Mouse (Mus musculus) left cerebral cortex, adult 2 months (tissue): ENCODE measurements around the gene Rab11fip4. TPM values are rescaled to one million over a fixed set of nuclear protein-coding genes. Genes with fewer than 3 reads are reported as not detected.

ENCODE experiments used
- DNase-seq, 2 experiments: peaks; one replicate each; pipeline ENCODE4 v3.0.0; 2021 to 2022; ENCODE audit warnings: low spot score in 2 of 2, mixed read lengths in 1 of 2; ENCODE audit errors: extremely low spot score in 1 of 2
- H3K27ac ChIP-seq: fragments of 200-600 bp; 2 replicates; pipeline ENCODE4 v1.8.1; 2022
- H3K4me3 ChIP-seq: fragments of 200-600 bp; 2 replicates; pipeline ENCODE4 v1.8.1; 2022
- CTCF ChIP-seq: fragments of 200-600 bp; IDR thresholded peaks from 2 replicates; pipeline ENCODE4 v1.8.1; 2022; ENCODE audit warnings: antibody characterized with exemption, mild to moderate bottlenecking, moderate library complexity
- intact Hi-C: fragments of 180-260 bp; cut with DNase I; formaldehyde crosslinking; loops from one replicate; pipeline ENCODE4 v1.15.1; 2025
- total RNA-seq, 2 experiments: library from RNA; stranded (reverse); gene quantifications; 2 replicates each; pipeline ENCODE4 v1.2.3; 2021

Rab11fip4 gene
- total RNA-seq, 2 experiments from 2014 or later: 246 to 249 TPM

DNA sequence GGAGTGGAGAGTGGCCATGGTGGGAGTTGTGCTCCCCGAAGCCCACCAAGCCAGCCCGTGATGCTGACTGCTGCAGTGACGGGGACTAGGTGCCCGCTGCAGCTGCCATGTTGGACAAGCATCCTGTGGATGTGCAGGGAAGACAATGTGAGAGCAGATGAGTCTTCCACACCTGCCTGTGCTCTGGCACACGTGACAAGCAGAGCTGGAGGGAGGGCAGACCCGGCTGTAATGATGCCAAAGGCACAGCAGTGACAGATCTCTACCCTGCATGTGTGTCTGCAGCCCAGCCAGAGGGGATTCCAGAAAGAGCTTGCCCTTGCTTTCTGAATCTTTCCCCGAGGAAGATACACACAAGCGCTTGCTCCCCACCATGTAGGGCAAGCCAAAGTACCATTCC is 27.0 kb downstream of the Rab11fip4 start:
- H3K4me3 ChIP-seq: no peak overlapping the region
- intact Hi-C loops: no loop called here
- TF ChIP-seq CTCF: no peak
- no peak overlapping the region for H3K27ac ChIP-seq
- no peak for DNase-seq

DNA sequence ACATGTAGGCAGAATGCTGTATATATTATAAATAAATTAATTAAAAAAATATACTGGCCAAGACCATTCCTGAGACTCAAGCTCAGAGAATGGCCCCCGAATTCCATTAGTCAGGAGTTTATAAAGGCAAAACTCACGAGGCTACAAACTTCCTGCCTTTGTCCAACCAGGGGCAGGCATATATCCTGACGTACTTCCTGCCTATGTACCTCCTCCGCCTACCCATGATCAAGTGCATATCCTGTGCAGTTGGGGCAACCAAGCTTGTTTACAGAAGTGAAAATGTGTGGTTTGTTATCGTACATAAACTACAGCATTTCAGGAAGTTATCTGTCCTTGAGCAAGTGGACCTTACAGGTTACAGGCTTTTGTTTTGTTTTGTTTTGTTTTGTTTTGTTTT is 32.0 kb downstream of the Rab11fip4 start:
- no peak overlapping the region for H3K27ac ChIP-seq
- TF ChIP-seq CTCF: no peak
- intact Hi-C loops: loop anchor here (5.0 kb wide), 2 partner anchors 36 to 299 kb away; no protein-coding TSS in a partner anchor
- no peak for DNase-seq
- no peak overlapping the region for H3K4me3 ChIP-seq

DNA sequence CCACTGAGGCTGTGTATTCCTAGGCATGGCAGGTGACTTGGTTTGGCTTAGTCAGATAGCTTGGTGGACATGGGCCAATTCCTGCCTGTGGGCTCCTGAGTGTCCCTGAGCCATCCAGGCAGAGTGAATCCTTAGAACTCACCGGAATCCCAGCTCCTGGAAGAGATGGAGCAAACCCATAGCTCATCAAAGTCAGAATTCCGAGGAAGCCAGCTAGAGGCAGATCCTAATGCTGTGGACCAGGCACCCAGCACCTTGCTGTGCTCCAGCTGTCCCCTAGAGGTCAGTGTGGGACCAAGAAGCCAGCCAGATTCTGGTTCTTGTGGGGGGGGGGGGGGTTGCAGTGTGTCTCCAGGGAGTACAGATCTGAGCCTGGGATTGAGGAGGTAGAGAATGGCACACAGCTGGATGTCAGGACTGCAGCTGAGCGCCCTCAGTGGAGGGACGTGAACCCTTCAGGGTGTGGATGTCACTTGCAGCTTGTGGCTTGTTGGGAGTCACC is 33.8 kb downstream of the Rab11fip4 start:
- peak; percentile 68 for TF ChIP-seq CTCF
- no peak overlapping the region for H3K4me3 ChIP-seq
- peak; percentile 57 to 76 for DNase-seq
- peak overlapping the region; percentile 32; the same call in 1 of the 2 replicates for H3K27ac ChIP-seq
- intact Hi-C loops: loop anchor here (1.0 to 5.0 kb wide), 3 partner anchors 38 to 297 kb away; no protein-coding TSS in a partner anchor

DNA sequence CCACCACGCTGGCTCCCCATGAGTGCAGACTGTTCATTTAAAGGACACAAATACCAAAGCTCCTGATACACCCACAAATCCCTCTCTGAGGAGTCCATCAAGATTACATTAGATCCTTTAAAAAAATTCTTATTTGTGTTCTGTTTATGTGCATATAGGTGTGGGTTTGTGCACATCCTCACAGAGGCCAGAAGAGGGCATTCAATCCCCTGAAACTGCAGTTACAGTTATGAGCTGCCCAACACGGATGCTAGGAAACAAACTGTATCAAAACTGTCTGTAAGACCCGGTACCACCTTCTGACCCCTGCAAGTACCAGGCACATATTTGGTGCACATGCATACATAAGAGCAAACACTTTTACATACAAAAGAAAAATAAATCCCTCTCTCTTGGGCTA is 37.7 kb downstream of the Rab11fip4 start:
- no peak overlapping the region for H3K27ac ChIP-seq
- intact Hi-C loops: no loop called here
- TF ChIP-seq CTCF: peak; percentile 47
- H3K4me3 ChIP-seq: no peak overlapping the region
- no peak for DNase-seq

DNA sequence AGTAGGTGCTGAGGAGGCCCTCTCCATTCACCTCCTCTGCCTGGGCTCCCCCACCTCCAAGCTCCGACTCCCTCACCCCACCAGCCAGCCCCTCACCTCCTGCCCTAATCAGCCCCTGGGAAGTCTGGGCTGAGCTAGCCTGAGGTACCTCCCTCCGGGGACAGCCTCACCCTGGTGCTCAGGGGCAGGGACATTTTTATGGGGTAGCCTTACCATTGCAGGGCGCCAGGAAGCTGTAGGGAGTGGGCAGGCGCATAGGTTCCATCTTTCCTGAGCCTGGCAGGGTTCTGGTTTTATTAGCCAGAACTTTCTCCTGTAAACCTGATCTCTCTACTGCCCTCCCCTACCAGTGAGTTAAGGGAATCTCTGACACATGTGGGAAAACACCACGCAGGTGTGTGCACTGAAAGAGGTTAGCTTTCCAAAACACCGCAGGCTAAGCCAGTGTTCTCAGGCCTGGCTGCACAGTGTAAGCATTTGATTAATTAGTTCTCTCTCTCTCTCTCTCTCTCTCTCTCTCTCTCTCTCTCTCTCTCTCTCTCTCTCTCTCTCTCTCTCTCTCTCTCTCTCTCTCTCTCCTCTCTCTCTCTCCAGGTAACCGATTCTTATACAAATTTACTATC is 38.9 kb downstream of the Rab11fip4 start:
- no peak overlapping the region for H3K4me3 ChIP-seq
- DNase-seq: no peak
- intact Hi-C loops: no loop called here
- no peak overlapping the region for H3K27ac ChIP-seq
- TF ChIP-seq CTCF: no peak

DNA sequence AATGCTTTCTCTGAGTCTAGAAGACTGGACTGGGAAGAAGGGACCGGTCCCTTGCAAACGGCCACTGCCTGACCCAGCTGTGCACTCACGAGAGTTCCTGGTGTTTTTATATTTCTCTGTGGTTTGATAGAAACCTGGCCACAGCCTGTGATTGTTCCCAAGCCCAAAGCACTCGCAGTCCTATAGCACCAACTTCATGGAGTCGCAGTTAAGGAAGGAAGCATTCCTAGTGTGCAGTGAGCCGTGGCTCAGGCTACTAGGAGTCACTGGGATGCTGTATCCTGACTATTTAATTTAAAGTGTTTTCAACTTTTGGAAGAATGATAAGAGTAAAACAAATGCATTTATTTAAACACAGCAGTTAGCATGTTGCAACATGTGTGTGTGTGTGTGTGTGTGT is 39.5 kb downstream of the Rab11fip4 start:
- no peak overlapping the region for H3K27ac ChIP-seq
- intact Hi-C loops: no loop called here
- no peak for TF ChIP-seq CTCF
- H3K4me3 ChIP-seq: no peak overlapping the region
- no peak for DNase-seq

DNA sequence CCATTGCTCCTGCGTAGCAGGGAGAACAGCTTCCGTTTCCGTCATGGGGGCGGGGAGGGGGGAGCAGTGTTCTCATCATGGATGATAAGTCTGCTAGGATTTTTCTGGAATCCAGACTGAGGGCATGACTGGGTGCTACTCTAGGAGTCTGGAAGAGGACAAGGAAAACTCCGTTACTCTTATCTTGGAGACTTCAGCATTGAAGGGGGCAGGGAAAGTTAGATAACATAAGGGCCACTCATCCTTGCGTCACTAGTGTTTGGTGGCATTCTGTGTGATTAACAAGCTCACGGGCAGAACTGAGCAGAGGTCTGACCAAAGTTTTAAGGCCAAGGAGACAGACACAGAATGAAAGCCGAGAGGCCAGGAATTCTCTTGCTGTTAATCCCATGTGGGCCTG is 42.4 kb downstream of the Rab11fip4 start:
- H3K27ac ChIP-seq: no peak overlapping the region
- intact Hi-C loops: no loop called here
- no peak for DNase-seq
- no peak for TF ChIP-seq CTCF
- no peak overlapping the region for H3K4me3 ChIP-seq

DNA sequence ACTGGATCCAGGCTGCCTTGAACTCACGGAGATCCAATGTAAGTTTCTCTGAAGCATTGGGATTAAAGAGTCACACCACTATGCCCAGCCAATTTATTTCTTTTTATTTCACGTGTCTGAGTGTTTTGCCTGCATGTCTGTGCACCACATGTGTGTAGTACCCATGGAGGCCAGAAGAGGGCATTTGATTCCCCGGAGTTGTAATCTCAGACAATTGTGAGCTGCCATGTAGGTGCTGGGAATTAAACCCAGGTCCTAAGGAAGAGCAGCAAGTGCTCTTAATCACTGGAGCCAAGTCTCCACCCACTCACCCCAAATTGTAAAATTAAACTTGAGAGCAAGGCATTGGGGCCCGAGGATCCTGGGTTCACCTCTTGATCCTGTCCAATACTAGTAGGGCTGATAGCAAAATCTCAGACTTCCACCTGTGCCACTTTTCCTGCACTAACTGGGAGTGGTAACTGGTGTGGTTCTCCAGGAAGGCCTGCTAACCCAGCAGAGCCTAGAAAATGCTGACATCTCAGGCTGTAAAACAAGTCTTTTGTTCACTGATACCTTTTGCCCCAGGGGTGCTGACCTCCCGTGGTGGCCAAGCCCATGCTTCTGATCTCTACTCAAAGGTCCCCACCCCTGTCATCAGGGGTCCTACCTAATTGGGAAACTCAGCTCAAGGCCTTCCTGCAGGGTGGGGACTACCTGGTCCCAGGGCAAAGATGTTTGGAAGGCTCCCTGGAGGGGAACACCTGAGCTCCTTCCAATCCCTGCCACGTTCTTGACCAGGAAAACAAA is 44.8 kb downstream of the Rab11fip4 start:
- Histone ChIP-seq H3K4me3 (no peak overlapping the region), H3K27ac (no peak overlapping the region)
- TF ChIP-seq CTCF: peak; percentile 19
- intact Hi-C loops: loop anchor here (2.0 kb wide), 1 partner anchor 47 kb away; no protein-coding TSS in a partner anchor
- no peak for DNase-seq

DNA sequence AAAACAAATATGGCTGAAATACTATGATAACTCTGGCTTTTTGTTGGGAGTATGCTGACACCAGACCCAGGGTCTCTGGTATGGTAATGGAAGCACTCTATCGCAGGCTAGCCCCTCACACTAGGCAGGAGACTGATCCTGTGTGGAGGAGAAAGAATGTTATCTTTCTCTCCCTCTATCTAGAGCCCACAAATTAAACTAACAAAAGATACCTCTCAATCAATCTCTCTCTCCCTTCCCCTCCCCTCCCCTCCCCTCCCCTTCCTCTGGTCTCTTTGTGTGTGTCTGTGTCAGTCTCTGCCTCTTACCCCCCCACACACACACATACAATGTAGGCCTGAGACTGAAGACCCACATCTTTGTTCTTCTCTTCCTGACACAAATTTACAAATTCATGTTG is 45.5 kb downstream of the Rab11fip4 start:
- TF ChIP-seq CTCF: no peak
- Histone ChIP-seq H3K27ac (no peak overlapping the region), H3K4me3 (no peak overlapping the region)
- intact Hi-C loops: no loop called here
- no peak for DNase-seq

DNA sequence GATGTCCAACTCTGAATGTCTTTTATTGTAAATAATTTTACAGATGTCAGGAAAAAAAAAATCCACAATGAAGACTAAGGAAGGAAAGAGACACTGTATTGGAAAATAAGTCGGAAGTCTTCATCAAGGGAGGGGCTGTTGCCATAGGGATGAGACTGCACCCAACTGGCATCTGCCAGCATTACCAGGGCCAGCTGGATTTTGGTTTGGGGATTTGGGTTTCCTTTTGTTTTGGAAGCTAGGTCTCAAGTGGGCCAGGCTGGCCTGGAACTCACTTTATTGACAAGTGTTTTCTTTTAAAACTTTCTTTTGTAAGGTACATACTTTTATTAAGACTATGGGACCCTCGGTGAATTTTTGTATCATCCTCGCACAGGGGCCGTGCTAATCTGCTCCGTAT is 47.7 kb downstream of the Rab11fip4 start:
- no peak overlapping the region for H3K4me3 ChIP-seq
- no peak overlapping the region for H3K27ac ChIP-seq
- intact Hi-C loops: no loop called here
- no peak for DNase-seq
- no peak for TF ChIP-seq CTCF

DNA sequence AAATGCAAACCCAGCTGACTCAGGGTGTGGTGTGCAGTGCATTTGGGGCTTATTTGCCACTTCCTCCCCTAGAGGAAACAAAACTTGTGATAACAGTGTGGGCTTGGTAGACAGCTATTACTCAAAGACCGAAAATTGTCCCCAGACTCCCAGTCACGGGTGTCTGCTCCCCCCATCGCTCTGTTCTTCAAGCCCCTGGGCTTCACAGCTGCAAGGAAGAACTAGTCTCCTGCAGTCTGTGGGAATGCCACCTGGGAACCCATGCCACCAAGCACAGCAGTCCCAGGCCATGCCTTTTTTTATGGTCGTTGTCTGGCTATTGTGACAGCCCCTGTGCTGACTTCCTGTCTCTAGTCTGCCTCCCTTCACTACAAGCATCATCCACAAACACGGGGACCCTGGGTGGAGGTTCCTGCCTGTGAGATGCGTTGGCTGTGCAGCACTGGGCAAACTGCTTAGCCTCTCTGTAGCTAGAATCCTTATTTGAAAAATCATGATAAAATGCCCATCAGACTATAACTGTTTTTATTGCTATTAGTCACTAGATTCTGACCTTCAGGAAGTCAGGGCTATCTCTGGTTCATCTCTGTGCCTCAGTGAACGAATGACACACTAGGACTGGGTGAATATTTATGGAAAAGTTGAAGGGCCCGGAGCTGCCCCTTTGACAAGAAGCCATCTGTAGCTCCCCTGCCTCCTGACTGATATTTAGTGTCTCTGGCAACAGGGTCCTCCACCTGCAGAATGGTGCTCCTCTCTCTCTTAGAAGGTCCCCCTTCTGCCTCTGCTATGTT is 50.1 kb downstream of the Rab11fip4 start:
- Histone ChIP-seq H3K4me3 (no peak overlapping the region), H3K27ac (no peak overlapping the region)
- no peak for TF ChIP-seq CTCF
- DNase-seq: no peak
- intact Hi-C loops: no loop called here

DNA sequence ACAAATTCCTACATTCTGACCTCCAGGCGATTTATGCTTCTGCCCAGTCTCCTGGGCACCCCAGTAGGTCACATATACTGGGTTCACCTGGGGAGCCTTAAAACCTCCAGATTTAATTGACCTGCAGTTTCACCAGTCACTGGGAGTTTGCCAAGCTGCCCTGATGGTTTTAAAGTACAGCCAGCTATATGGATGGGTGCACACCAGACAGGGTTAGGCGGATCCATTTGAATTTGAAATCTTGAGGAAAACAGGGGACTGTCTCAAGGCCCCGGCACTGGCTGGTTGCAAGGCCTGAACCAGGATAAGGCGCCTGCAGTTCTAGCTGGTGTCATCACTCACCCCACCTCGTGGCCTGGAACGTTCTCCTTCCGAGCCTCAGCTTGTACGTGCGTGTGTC is 52.7 kb downstream of the Rab11fip4 start:
- Histone ChIP-seq H3K27ac (no peak overlapping the region), H3K4me3 (no peak overlapping the region)
- TF ChIP-seq CTCF: no peak
- intact Hi-C loops: no loop called here
- DNase-seq: no peak
